Mouse (Mus musculus): ENCODE data around the gene Gatad2a.
"Not testable (repeated sequence)": the region's sequence is repeated elsewhere in the genome, so short reads cannot be mapped to it uniquely, and the experiment has no call there.

Gatad2a gene

DNA sequence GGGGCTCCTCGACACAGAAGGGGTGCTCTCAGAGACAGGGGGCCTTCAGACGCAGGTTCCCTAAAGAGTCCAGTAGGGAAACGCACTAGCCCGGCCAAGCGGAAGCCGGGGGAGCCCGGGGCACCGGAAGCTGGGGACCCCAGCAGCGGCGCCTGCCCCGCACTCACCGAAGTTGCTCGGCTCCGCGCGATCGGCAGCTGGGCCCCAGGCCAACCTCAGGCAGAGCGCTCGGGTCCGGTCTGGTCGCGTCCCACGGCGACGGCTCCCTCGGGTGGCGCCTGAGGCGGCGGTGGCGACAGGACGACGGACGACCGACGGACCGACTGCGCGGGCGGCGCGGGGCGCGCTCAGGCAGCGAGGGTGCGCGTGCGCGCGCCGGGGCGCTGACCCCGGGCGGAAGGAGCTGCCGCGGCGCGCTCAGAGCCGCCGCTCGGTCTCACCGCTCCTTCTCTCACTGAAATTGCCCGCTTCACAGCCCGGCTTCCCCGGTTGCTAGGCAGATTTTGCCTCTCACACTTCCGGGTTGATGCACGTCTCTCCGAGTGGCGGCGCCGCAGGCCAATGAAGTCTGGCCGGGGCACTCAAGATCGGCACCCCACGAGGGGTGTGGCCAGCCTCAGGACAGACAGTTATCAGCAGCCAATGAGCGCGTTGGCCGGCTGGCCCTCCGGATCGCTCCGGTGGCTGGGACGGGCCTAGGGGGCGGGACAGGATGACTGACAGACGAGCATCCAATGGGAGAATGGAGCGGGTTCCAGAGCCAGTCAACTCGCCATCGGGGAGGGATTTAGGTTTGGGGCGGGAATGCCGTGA lies at the start of gene Gatad2a:
TSS of gene Gatad2a (minus strand) at position 609 of the 813 bp plus-strand sequence.
- peak; percentile 100 for DNase-seq (ENCODE audit: low read depth, low spot score)

DNA sequence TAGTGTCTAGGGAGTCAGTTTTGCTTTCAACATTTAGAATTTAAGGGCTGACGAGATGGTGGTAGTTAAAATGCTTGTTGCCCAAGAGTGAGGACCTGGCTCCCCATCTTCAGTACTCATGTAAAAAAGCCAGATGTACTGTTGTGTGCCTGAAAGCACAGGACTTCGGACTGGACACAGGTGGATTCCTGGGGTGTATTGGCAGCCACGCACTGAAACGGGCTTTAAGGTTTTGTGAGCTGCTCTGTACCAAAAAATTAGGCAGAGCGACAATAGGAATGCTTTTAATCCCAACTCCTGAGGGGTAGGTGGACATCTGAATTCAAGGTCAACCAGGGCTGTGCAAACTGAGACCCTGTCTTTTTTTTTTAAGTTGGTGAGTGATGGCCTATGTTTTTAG lies 47.8 kb upstream of the Gatad2a start:
- no peak for DNase-seq (ENCODE audit: low read depth, low spot score)

DNA sequence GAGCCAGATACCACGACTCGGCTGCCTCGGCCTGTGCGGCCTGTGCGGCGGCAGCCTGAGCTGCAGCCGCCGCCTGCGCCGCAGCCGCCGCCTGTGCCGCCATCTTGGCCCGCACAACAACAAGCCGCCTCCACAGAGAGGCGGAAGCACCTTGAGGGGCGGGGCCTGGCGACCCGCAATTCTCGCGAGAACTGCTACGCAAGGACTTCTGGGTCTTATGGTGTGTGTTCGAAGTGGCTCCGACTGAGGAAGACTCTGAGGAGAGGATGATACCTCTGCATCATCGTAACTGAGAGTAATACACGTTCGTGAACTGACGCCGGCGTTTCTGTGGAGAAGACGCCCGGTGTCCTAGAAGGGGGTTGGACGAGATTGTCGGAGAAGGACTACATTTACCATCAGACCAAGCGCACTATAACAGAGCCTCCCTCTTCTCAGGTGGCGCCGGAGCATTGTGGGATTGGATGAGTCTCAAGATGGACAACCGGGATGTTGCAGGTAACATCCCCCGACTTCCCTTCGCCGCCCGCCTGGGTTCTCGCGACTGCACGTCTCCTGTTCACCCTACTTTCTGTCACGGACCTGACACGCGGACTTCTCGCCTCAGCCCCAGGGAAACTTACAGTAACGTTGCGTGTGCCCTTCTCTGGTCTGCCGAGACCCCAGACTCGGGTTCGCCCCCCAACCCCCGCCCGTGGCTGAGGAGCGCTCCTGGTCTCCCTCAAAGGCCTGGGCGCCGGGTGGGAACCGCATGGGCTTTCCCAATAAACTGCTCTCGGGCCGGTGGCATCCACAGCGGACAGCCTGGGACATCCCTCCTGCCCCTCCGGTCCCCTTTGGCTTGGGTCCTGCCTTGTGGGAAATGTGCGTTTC lies 46.6 kb upstream of the Gatad2a start, which contains the start of the genes Mau2 and Sugp1:
TSS of gene Mau2 (minus strand) at position 152 of the 873 bp plus-strand sequence.
TSS of gene Sugp1 (plus strand) at position 231 of the 873 bp plus-strand sequence.
- peak; percentile 98 for DNase-seq (ENCODE audit: low read depth, low spot score)

- no peak for DNase-seq (ENCODE audit: low read depth, low spot score)
These were observed 45.8 kb upstream of the Gatad2a start for GRCm38 (mm10) chr8:70041885-70042546.

GRCm38 (mm10) chr8:70037994-70038393 lies 41.8 kb upstream of the Gatad2a start:
- no peak for DNase-seq (ENCODE audit: low read depth, low spot score)

- no peak for DNase-seq (ENCODE audit: low read depth, low spot score)
These were observed 34.1 kb upstream of the Gatad2a start for GRCm38 (mm10) chr8:70030255-70030654.

GRCm38 (mm10) chr8:70026151-70026550 lies 30.0 kb upstream of the Gatad2a start:
- no peak for DNase-seq (ENCODE audit: low read depth, low spot score)

- DNase-seq (ENCODE audit: low read depth, low spot score), result peak; percentile 45
These were observed 27.4 kb upstream of the Gatad2a start for GRCm38 (mm10) chr8:70023596-70023995.

DNA sequence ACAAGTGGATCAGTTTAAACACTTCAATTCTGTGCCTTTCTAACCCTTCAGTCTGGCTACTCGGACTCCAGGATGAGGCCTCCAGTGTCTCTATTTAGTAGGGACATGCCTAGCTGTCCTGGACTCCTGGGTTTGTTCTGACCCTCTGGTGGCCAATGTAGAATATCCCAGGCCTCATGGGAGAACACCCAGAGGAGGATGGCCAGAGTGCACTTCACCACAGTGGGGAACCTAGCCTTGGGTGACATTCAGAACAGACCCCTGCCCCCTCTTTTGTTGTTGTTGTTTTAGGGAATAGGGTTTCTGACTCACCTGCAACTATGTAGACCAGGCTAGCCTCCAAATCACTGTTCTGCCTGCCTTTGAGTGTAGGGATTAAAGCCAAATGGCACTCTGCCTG lies 18.8 kb upstream of the Gatad2a start:
- DNase-seq (ENCODE audit: low read depth, low spot score), result no peak

GRCm38 (mm10) chr8:70012763-70013162 lies 16.6 kb upstream of the Gatad2a start:
- no peak for DNase-seq (ENCODE audit: low read depth, low spot score)

DNA sequence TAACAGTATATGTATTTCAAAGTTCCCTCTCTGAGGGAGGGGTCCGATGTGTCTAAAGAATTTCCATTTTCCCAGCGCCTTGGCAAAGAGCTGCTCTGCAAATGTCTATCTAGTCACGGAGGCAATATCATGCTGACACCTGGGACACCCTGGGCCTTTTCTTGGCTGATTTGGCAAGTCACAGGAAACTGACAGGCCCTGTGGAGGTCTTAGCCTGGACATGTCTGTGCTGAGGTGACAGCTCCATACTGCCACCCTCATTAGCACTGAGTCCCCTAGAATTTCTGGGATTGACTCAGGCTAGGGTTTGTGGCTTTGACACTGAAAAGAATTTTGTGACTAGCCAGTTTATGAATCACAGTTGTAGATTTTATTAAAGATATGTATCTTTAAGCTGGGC lies 16.2 kb upstream of the Gatad2a start:
- DNase-seq (ENCODE audit: low read depth, low spot score), result no peak

- not testable (repeated sequence) for DNase-seq (ENCODE audit: low read depth, low spot score)
These were observed 14.6 kb upstream of the Gatad2a start for GRCm38 (mm10) chr8:70010796-70011195.

- peak; percentile 27 for DNase-seq (ENCODE audit: low read depth, low spot score)
These were observed 9.0 kb upstream of the Gatad2a start for GRCm38 (mm10) chr8:70005178-70005577.

- DNase-seq (ENCODE audit: low read depth, low spot score), result no peak
These were observed 8.2 kb upstream of the Gatad2a start for GRCm38 (mm10) chr8:70004345-70004744.

- DNase-seq (ENCODE audit: low read depth, low spot score), result peak; percentile 50
These were observed 7.0 kb upstream of the Gatad2a start for GRCm38 (mm10) chr8:70003204-70003657.

GRCm38 (mm10) chr8:70001892-70002191 lies 5.7 kb upstream of the Gatad2a start:
- not testable (repeated sequence) for DNase-seq (ENCODE audit: low read depth, low spot score)

- DNase-seq (ENCODE audit: low read depth, low spot score), result peak; percentile 98
These were observed 5.2 kb upstream of the Gatad2a start for GRCm38 (mm10) chr8:70001176-70001891.

DNA sequence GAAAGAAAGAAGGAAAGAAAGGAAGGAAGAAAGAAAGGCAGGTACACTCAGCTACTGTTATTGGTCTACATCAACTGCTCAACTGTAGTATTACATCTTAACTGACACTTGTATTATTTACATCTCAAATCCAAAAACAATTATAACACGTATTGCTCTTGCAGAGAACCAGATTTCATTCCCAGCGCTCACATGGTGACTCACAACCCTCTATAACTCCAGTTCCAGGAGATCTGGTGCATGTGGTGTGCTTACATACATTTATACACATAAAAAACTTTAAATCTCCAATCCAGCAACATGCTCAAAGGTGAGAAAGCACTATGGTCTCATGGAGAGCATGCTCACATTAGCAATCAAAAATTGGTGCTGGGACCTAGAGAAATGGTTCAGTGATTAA lies 4.0 kb upstream of the Gatad2a start:
- no peak for DNase-seq (ENCODE audit: low read depth, low spot score)

DNA sequence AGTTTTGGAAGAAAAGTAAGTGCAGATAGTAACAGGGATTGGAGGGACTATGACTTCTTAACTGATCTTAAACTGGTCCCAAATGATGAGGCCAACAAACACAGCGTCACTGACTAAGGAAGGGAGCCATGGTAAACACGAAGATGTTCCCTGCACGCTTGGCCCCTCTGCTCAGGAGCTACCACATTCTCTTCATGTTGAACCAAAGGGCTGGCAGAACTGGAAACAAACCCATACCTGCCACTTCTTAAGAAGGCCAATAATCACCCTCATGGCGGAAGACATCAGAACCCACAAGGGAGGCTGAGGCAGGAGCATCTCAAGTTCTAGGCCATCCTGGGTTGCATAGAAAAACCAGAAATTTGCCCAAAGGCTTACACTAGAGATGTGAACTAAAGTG lies 3.1 kb upstream of the Gatad2a start:
- no peak for DNase-seq (ENCODE audit: low read depth, low spot score)

- no peak for DNase-seq (ENCODE audit: low read depth, low spot score)
These were observed 2.5 kb upstream of the Gatad2a start for GRCm38 (mm10) chr8:69998706-69999105.

DNA sequence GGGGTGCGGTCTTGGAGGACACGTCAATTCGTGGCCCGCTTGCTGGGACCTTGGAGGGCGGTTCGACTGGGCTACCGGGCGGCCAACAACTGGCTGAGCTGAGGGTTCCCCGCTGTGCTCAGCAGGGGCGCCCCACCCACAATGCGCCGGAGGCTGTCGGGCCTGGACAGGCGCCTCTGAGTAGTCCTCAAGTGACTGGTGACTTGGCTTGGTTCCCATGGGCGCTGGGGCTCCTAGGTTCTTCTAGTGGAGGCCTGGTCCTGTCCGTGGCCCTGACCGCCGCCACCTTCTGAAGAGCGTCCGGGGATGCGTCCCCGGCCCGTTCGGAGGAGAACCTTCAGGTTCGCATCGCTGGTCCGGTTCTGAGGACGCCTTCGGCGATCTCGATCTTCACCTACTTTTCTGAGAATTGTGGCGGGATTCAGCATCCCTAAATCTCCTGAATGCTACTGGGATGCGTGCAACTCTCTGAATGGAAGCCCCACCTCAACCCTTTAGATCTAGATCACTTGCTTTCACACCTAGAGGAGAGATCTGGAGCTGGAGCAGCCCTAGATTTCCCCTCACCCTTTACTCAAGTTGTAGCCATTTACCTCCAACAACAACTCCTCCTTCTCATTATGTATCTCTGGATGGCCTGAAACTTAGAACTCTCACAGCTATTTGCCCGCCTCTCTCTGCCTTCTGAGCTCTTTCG lies 553 bp upstream of the Gatad2a start:
- DNase-seq (ENCODE audit: low read depth, low spot score), result peak; percentile 79
